Mouse (Mus musculus) thymus, adult 2 months (tissue): Measurements from ENCODE around the gene Trappc2l.

ENCODE experiments used
- CTCF ChIP-seq: fragments of 200-500 bp; IDR thresholded peaks from 2 replicates; pipeline ENCODE4 v1.5.1; 2012; ENCODE audit warnings: mild to moderate bottlenecking, control low read depth, low read length, moderate library complexity, borderline replicate concordance; ENCODE audit not compliant: control insufficient read depth, poor library complexity, insufficient read depth; ENCODE audit errors: extremely low read depth
- POLR2A ChIP-seq: fragments of 200-500 bp; IDR thresholded peaks from 2 replicates; pipeline ENCODE4 v1.6.1; 2012; ENCODE audit warnings: mild to moderate bottlenecking, low read length, control low read depth, moderate library complexity; ENCODE audit not compliant: control insufficient read depth, poor library complexity, insufficient read depth; ENCODE audit errors: extremely low read depth

- peak; percentile 76; the same call in 1 of the 2 replicates for TF ChIP-seq CTCF
- TF ChIP-seq POLR2A: no peak
These were observed 48.6 kb downstream of the Trappc2l start for GRCm38 (mm10) chr8:122660022-122660421.
